Mouse (Mus musculus) hindbrain, embryonic 15.5 days (tissue): ENCODE data around the gene Mcm6. TPM values are rescaled to one million over a fixed set of nuclear protein-coding genes. Genes with fewer than 3 reads are reported as not detected.
"Not testable (repeated sequence)": the region's sequence is repeated elsewhere in the genome, so short reads cannot be mapped to it uniquely, and the experiment has no call there.

Experiments
- ATAC-seq: fragments of 200-750 bp; cut with Nextera tagmentation; 2 replicates; pipeline ENCODE4 v1.8.0; 2017; ENCODE audit warnings: low read depth, moderate number of reproducible peaks, moderate TSS enrichment; ENCODE audit not compliant: low FRiP score
- H3K27ac ChIP-seq: fragments of 300-500 bp; sonication (generic); replicated peaks from 2 replicates; pipeline ENCODE4 v1.5.1; 2015; ENCODE audit warnings: mild to moderate bottlenecking, inconsistent platforms
- H3K27me3 ChIP-seq: fragments of 300-500 bp; sonication (generic); 2 replicates; pipeline ENCODE4 v1.6.1; 2015; ENCODE audit warnings: control low read depth, inconsistent platforms
- H3K36me3 ChIP-seq: fragments of 300-500 bp; sonication (generic); 2 replicates; pipeline ENCODE4 v1.6.1; 2015; ENCODE audit warnings: control low read depth, inconsistent platforms
- H3K4me1 ChIP-seq: fragments of 300-500 bp; sonication (generic); replicated peaks from 2 replicates; pipeline ENCODE4 v1.6.1; 2015; ENCODE audit warnings: control low read depth, inconsistent platforms
- H3K4me2 ChIP-seq: fragments of 300-500 bp; sonication (generic); 2 replicates; pipeline ENCODE4 v1.6.1; 2015; ENCODE audit warnings: moderate library complexity, mild to moderate bottlenecking, inconsistent platforms
- H3K4me3 ChIP-seq: fragments of 300-500 bp; sonication (generic); 2 replicates; pipeline ENCODE4 v1.5.1; 2015; ENCODE audit warnings: mild to moderate bottlenecking, inconsistent platforms
- H3K9ac ChIP-seq: fragments of 300-500 bp; sonication (generic); 2 replicates; pipeline ENCODE4 v1.6.1; 2015; ENCODE audit warnings: inconsistent platforms
- H3K9me3 ChIP-seq: fragments of 300-500 bp; sonication (generic); 2 replicates; pipeline ENCODE4 v1.6.1; 2016; ENCODE audit warnings: control low read depth, inconsistent platforms
- WGBS: fragments of 180-500 bp; shearing (Covaris S2); methylation state at CpG from one replicate; pipeline ENCODE4 v1.1.7; 2015; 5-methylcytosine and 5-hydroxymethylcytosine counted together
- polyA plus RNA-seq: library from polyadenylated mRNA; unstranded; fragments of >200 nt; fragmentation: Nextera tagmentation; extraction: Ambion mirVana; gene quantifications from 2 replicates; pipeline ENCODE4 v1.2.1, GENCODE M21; 2015

The Mcm6 gene
- polyA plus RNA-seq, 1 experiment from 2014 or later = 74.1 TPM

DNA sequence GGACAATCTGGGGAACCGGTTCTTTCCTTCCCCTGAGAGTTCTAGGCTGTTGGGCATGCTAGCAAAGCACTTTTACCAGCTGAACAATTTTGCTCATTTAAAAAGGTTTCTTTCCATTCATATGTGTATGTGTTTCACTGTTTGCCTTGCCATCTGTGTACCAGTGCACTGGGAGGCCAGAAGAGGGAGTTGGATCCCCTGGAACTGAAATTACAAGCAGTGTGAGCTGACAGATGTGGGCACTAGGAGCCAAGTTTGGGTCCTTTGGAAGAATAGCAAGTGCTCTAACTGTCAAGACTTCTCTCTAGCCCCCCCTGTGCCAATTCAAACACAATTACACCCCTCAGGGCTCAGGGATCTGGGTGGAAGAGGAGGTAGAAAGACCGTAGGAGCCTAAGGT lies 34.7 kb downstream of the Mcm6 start:
- Histone ChIP-seq H3K4me1 (no peaks in the 10 kb centered on the region), H3K27ac (no peak overlapping the region), H3K9me3 (no peaks in the 10 kb centered on the region), H3K4me3 (no peak overlapping the region), H3K4me2 (no peak overlapping the region), H3K36me3 (no peaks in the 10 kb centered on the region), H3K9ac (no peak overlapping the region), H3K27me3 (no peaks in the 10 kb centered on the region)
- 89% methylated on average over 2 of the region's 2 CpGs for WGBS
- ATAC-seq = no peak

DNA sequence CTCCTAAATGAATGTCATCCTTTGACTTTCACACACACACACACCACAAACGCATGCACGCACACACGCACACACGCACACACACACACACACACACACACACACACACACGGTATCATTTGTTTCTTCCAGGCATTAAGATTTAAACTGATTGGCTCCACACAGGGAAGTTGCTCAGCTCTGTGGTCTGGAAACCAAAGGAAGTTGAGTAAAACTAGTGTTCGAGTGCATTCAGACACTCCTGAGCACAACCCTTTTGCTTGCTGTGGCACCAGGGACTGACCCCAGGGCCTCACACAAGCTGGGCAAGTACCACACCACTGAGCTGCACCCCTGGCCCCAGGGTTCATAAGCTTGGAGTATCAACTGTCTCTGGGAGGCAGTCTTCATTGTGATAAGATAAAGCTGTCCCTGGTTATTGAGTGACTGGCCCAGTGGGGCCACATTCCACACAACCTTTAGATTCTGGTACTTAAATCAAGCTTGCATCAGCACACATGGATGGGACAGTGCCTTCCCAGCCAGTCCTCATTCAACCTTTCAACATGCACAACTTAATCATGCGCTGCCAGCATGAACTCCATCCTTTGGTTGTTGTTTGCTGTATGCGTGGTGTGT lies 36.3 kb downstream of the Mcm6 start:
- Histone ChIP-seq H3K9me3 (no peaks in the 10 kb centered on the region), H3K4me1 (no peaks in the 10 kb centered on the region), H3K36me3 (no peaks in the 10 kb centered on the region), H3K27me3 (no peaks in the 10 kb centered on the region), H3K9ac (no peak overlapping the region), H3K4me3 (no peak overlapping the region), H3K4me2 (no peak overlapping the region), H3K27ac (no peak overlapping the region)
- no peak for ATAC-seq
- 92% methylated on average over 8 of the region's 8 CpGs for WGBS

DNA sequence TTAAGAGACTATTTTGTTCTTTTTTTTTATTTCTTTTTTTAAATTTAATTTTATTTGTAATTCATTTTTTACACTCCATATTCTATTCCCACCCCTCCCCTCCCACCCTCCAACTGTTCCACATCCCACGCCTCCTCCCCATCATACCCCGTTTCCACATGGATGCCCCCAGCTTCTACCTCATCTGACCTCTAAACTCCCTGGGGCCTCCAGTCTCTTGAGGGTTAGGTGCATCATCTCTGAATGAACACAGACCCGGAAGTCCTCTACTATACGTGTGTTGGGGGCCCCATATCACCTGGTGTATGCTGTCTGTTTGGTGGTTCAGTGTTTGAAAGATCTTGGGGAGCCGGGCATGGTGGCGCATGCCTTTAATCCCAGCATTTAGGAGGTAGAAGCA lies 40.2 kb downstream of the Mcm6 start:
- ATAC-seq, H3K4me3 ChIP-seq, H3K9ac ChIP-seq, H3K36me3 ChIP-seq, H3K27me3 ChIP-seq, H3K9me3 ChIP-seq, H3K4me1 ChIP-seq, H3K27ac ChIP-seq, H3K4me2 ChIP-seq: not testable (repeated sequence)
- WGBS = 89% methylated on average over 6 of the region's 6 CpGs

DNA sequence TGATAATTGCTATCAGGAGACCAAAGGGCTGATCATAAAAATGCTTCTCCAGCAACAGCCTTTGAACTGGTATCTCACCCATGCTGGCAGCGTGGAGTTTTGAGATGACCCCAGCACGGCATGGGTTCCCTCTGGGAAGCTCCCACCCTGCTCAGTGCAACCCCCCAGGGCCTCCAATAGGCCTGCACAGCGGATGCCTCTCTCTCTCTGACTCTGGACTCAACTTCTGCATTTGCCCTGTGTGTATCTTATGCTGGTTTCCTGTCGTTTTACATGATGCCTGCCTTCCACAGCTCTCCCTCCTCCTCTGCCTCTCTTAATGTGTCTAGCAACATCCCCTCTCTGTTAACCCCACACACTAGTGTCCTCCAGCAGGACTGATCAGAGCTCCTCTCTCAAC lies 44.8 kb downstream of the Mcm6 start:
- Histone ChIP-seq H3K27me3 (no peaks in the 10 kb centered on the region), H3K36me3 (no peaks in the 10 kb centered on the region), H3K4me3 (no peak overlapping the region), H3K4me1 (no peaks in the 10 kb centered on the region), H3K27ac (no peak overlapping the region), H3K9ac (no peak overlapping the region), H3K4me2 (no peak overlapping the region), H3K9me3 (no peaks in the 10 kb centered on the region)
- no peak for ATAC-seq
- 80% methylated on average over 4 of the region's 4 CpGs for WGBS

DNA sequence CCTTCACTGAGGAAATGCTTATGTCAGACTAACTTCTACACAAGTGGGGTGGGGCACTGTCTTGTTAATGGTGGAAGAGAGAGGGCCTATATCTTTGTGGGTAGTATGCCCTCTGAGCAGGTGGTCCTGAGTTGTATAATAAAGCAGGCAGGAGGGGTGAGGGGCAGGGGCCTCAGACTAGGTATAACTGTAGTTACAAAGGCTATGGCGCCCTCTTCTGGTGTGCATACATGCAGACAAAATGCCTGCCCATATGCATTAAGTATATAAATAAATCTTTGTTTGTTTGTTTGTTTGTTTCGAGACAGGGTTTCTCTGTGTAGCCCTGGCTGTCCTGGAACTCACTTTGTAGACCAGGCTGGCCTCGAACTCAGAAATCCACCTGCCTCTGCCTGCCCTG lies 50.4 kb downstream of the Mcm6 start:
- H3K9me3 ChIP-seq = no peaks in the 10 kb centered on the region
- no peaks in the 10 kb centered on the region for H3K36me3 ChIP-seq
- no peak; the same call in 1 of the 2 replicates for ATAC-seq
- H3K27me3 ChIP-seq = no peaks in the 10 kb centered on the region
- WGBS = 82% methylated on average over 3 of the region's 3 CpGs
- H3K27ac ChIP-seq = no peak overlapping the region
- H3K4me2 ChIP-seq = no peak overlapping the region
- H3K4me1 ChIP-seq = no peaks in the 10 kb centered on the region
- H3K4me3 ChIP-seq = no peak overlapping the region
- no peak overlapping the region for H3K9ac ChIP-seq

DNA sequence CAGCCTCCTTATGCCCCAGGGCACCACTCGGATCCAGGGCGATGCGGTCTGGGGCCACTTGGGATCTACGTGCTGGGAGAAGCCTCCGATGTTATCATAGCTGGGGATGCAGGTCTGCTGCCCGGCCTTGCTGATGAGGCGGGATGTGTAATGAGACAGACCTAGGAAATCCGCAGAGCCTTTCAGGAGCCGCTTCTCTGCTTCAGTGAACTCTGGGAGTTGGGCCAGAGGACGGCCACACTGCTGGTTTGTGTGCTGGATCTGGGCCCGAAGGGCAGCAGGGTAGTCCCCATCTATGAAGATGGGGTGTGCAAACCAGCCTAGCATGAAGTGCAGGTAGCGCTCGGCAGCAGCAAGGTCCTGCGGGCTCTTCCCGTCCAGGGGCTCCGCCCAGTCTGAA lies 55.6 kb downstream of the Mcm6 start:
- peak overlapping the region; percentile 21; the same call in 1 of the 2 replicates for H3K4me2 ChIP-seq

DNA sequence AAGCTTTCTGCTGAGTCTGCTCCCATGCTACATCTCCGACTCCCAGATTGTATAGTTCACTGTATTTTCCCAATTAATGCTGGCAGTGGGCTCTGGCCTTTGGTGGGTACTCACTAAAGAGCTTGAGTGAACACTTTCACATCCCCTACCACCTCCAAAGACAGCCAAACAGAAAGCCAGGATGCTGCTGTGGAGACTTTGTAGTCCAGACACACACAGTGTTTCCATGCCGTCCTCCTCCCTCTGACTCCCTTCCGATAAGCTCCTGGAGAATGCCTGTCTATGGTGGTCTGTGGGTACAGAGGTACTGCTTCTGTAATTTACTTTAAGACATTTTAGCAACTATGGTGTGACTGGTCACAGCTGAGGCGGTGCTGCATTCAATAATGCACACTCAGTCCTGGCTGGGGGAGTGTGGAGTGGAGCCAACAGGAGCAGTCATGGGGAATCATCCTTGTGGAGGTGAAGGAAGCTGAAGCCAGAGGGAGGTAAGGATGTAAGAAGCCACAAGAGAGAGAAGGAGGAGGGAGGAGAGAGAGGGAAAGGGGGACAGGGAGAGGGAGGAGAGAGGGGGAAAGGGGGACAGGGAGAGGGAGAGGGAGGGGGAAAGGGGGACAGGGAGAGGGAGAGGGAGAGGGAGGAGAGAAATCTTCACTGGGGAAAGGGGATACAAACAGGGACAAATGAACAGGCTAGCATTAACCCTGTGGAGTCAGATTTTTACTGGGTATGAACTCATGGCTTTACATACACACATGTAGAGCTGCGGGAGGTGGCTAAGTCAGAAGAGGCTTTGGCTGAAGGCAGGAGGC lies 63.5 kb downstream of the Mcm6 start:
- Histone ChIP-seq H3K9ac (no peak overlapping the region), H3K9me3 (no peaks in the 10 kb centered on the region), H3K4me2 (no peak overlapping the region), H3K27ac (no peak overlapping the region), H3K4me3 (no peak overlapping the region), H3K4me1 (no peaks in the 10 kb centered on the region), H3K36me3 (no peaks in the 10 kb centered on the region), H3K27me3 (no peaks in the 10 kb centered on the region)
- 67% methylated on average over 5 of the region's 5 CpGs for WGBS
- peak; percentile 36; the same call in 1 of the 2 replicates for ATAC-seq

More for the DNA sequence above, 55.6 kb downstream of the Mcm6 start:
- H3K4me3 ChIP-seq = no peak overlapping the region
- no peak overlapping the region for H3K9ac ChIP-seq
- no peak overlapping the region for H3K27ac ChIP-seq
- ATAC-seq = peak; percentile 69
- H3K36me3 ChIP-seq = no peaks in the 10 kb centered on the region
- WGBS = 71% methylated on average over 16 of the region's 16 CpGs
- H3K4me1 ChIP-seq = no peaks in the 10 kb centered on the region
- H3K9me3 ChIP-seq = no peaks in the 10 kb centered on the region
- H3K27me3 ChIP-seq = no peaks in the 10 kb centered on the region

DNA sequence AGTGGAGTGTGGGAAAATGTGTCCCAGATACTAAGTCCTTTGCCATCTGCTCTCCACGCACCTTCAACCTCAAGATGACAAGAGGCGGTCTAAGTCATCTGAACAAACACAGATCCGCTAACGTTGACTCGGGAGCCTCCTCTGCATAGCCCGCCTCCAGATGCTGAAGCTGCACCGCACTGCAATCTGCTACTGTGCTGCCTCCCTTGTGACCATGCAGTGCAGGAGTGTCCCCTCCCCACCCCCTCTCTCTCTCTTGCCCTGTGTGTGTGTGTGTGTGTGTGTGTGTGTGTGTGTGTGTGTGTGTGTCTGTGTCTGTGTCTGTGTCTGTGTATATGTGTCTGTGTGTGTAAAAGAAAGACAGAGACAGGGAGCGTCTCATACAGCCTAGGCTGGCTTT lies 64.2 kb downstream of the Mcm6 start:
- H3K27ac ChIP-seq = no peak overlapping the region
- 0 out of 2 replicates have a peak, but pooled peaks have one; percentile 42 for ATAC-seq
- 81% methylated on average over 8 of the region's 8 CpGs for WGBS

DNA sequence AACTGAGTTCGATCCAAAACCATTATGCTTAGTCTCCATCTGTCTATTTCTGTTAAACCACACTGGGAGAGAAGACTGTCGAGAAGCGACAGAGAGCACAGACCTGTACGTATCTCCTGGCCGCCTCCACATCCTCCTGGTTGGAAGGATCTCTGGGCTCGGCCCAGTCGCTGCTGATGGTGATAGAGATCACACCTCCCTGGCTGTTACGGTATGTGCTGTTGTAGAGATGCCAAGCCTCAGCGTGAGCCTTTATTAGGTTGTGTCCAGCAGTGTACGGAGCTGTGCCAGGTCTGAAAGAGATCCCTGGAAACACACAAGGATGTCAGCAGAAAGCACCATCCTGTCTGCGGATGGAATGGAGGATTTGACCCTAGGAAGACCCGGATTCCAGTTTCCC lies 65.9 kb downstream of the Mcm6 start:
- no peak overlapping the region for H3K27ac ChIP-seq
- no peaks in the 10 kb centered on the region for H3K36me3 ChIP-seq
- H3K4me3 ChIP-seq = no peak overlapping the region
- H3K27me3 ChIP-seq = no peaks in the 10 kb centered on the region
- no peaks in the 10 kb centered on the region for H3K9me3 ChIP-seq
- ATAC-seq = no peak
- WGBS = 85% methylated on average over 12 of the region's 12 CpGs
- no peak overlapping the region for H3K9ac ChIP-seq
- no peaks in the 10 kb centered on the region for H3K4me1 ChIP-seq
- H3K4me2 ChIP-seq = no peak overlapping the region

More for the DNA sequence above, 64.2 kb downstream of the Mcm6 start:
- no peaks in the 10 kb centered on the region for H3K27me3 ChIP-seq
- no peaks in the 10 kb centered on the region for H3K4me1 ChIP-seq
- no peak overlapping the region for H3K4me3 ChIP-seq
- H3K4me2 ChIP-seq = no peak overlapping the region
- H3K36me3 ChIP-seq = no peaks in the 10 kb centered on the region
- H3K9ac ChIP-seq = no peak overlapping the region
- no peaks in the 10 kb centered on the region for H3K9me3 ChIP-seq

DNA sequence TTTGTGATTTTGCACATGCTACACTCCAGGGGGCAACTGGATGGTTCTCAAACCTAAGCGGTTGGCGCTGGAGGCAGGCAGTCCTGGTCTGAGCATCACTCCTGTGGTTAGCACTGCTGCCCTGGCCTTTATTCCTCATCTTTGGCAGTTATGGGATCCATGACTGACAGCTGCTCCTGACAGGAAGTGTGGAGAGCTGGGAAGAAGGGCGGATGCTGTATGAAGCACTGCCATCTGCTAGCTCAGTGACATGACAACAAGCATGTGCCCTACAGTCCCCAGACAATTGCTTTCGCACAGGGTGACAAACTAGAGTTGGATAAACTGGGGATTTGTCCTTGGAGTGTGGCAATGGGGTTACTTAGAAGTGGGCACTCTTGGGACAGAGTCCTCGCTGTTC lies 69.2 kb downstream of the Mcm6 start:
- Histone ChIP-seq H3K36me3 (no peaks in the 10 kb centered on the region), H3K27me3 (no peaks in the 10 kb centered on the region), H3K27ac (no peak overlapping the region), H3K4me3 (no peak overlapping the region), H3K4me2 (no peak overlapping the region), H3K9ac (no peak overlapping the region), H3K4me1 (no peaks in the 10 kb centered on the region), H3K9me3 (no peaks in the 10 kb centered on the region)
- WGBS = 80% methylated on average over 5 of the region's 5 CpGs
- ATAC-seq = no peak

DNA sequence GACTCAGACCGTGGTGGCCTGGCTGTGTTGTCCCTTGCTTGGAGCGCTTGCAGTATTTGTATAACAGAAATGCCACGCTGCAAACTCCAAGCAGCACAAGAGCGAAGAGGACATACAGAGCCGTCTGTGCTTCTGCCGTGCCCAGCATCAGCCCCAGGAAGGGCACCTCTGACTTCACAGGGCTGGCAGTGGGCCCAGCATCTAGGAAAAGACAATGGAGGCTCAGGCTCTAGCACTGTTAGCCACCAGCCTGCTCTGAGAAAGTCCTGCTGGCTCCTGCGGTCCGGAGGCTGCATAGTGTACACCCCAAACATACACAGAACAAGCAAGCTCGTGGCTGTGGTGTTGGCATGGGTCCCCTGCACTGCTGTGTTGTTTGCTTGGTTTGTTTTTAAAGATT lies 74.3 kb downstream of the Mcm6 start:
- 61% methylated on average over 9 of the region's 9 CpGs for WGBS

DNA sequence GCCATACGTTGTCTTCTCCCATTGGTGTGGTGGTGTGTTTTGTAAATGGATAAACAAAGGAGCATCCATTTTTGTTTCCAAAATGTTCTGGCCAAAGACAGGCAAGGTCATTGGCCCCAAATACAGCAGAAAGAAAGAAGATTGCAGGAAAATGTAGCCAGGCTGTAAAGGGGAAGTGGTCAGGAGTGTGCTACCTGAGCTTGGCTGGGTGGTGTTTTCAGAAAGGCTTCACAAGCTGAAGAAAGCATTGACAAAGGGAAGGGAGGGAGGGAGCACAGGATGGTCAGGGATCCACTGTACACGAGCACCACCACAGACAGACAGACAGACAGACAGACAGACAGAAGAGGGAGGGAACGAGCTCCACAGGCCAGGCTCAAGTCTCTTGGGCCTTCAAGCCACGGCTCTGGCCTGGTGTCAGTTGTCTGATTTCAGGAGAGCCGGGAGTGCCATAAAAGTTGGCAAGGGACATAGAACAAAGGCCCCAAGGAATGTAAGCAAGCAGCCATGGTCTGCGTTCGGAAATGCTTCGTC lies 75.2 kb downstream of the Mcm6 start:
- WGBS = 92% methylated on average over 8 of the region's 8 CpGs
- Histone ChIP-seq H3K4me3 (no peak overlapping the region), H3K27ac (no peak overlapping the region), H3K27me3 (no peaks in the 10 kb centered on the region), H3K36me3 (peaks cover 24% of the 10 kb centered on the region), H3K9me3 (no peaks in the 10 kb centered on the region), H3K4me1 (no peaks in the 10 kb centered on the region), H3K9ac (no peak overlapping the region), H3K4me2 (no peak overlapping the region)
- no peak for ATAC-seq

More for the DNA sequence above, 74.3 kb downstream of the Mcm6 start:
- no peaks in the 10 kb centered on the region for H3K9me3 ChIP-seq
- no peaks in the 10 kb centered on the region for H3K4me1 ChIP-seq
- ATAC-seq = no peak
- H3K27me3 ChIP-seq = no peaks in the 10 kb centered on the region
- H3K27ac ChIP-seq = no peak overlapping the region
- H3K9ac ChIP-seq = no peak overlapping the region
- peaks cover 14% of the 10 kb centered on the region for H3K36me3 ChIP-seq
- no peak overlapping the region for H3K4me3 ChIP-seq
- H3K4me2 ChIP-seq = no peak overlapping the region
